Mouse (Mus musculus): ENCODE measurements around the gene Ndufs8.

The Ndufs8 gene

DNA sequence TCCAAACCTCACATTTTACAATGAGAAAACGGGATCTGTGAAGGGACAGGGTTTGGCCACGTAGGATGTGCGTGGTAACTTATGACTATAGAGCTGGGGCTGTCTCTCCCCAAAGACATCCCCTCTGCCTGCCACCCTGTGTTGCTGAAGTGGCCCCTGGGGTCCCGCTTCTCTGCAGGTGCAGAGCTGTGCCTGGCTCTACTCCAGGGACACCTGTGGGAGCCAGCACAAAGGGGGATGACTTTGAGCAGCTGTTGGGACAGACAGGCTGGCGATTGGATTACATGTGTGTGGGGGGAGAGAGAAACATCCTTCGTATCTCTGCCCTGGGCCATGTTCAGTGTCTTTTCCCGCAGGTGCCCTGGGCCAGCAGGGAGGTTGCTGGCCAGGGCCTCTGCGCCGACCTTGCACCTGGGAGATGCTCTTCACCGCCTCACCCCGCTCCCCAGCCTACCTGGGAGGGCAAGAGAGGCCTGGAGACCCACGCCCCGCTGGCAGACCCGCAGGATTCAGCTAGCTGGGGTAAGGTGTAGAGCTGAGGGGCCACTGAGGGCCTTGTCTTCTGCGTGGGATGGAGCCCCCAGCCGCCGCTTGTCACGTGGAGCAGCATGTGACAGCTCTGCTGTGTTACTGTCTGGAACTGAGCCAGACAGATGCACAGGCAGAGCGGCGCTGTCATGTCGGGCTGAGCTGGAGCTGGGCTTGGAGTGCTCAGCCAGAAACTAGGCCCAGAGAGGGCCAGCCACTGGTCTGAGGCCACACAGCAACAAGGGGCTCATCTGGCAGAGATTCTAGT, 17.9 kb upstream of the Ndufs8 start:
- no peak for DNase-seq

DNA sequence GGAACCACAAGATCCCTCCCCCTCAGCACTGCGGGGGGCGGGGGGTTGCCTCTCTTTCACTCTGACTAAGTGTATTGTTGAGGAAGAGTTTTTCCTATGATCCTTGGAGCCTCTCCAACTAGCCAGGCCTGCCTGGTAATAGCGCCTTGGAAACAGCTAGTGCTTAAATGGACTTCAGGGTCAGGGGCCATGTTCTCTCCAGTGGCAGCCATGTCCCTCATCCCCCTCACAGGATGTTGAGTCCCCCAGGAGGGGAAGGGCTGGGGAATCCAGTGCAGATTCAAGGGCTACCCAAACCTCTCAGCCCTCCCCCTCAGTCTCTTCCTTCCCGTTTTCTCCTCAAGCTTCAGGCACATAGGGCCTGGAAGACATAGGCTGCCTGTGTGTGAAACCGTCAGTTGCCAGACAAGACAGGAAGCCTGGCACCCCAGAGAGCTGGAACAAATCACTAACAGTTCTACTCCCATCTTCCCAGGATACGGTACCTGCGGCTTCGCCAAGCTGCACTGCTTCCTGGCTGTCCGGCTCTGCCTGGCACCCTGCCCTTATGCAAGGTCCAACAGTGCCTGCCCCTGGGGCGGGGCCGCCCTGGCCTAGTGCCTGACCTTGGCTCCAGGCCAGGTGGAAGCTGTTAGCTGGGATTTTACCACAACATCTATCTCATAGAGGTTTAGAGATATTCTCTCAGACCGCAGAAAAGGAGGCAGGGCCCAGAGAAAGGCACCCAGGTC, 16.8 kb upstream of the Ndufs8 start, which contains the start of gene Aldh3b1:
TSS of gene Aldh3b1 (minus strand) at position 598 of the 731 bp plus-strand sequence.
- peak; percentile 17 for DNase-seq

- no peak for DNase-seq
Measured at GRCm38 (mm10) chr19:3928779-3929178, 16.2 kb upstream of the Ndufs8 start.

- no peak for DNase-seq
Measured at GRCm38 (mm10) chr19:3927989-3928388, 15.4 kb upstream of the Ndufs8 start.

GRCm38 (mm10) chr19:3926685-3927084, 14.1 kb upstream of the Ndufs8 start:
- DNase-seq, result no peak

GRCm38 (mm10) chr19:3926279-3926678, 13.7 kb upstream of the Ndufs8 start:
- no peak for DNase-seq

DNA sequence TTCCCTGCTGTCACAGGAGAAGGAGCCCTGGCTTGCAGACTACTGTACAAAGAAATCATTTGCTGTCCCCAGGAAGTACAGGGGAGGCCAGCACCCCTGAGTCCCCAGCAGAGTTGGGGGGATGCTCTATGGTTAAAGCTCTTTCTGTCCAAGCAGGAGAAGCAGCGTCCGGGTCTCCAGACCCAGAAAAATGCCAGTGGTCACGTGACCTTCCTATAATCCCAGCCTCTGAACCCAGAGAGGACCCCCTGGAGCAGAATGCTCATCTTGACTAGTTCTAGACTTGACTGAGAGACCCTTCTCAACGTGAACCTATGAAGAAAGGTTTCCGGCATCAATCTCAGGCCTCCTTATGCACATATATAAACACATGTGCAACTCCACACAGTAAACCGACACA, 13.3 kb upstream of the Ndufs8 start:
- DNase-seq, result no peak

GRCm38 (mm10) chr19:3924868-3925267, 12.3 kb upstream of the Ndufs8 start:
- no peak for DNase-seq

DNA sequence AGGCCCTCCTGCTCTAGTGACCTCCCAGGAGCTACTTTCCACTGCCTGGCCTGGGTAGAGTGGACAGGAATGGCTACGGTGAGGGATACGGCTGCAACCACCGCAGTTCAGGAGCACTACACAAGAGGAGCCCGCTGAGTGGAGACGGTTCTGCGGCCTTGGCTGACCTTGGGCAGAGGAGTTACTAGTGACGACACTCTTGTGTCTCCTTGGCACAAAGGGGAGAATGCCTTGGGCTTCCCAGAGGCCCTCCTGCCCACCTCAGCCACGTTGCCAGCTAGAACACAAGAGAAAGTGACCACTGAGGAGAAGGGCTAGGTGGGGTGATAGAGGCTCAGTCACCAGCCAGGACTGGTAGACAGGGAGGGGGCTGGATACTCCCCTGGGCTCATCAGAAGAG, 11.6 kb upstream of the Ndufs8 start:
- no peak for DNase-seq

DNA sequence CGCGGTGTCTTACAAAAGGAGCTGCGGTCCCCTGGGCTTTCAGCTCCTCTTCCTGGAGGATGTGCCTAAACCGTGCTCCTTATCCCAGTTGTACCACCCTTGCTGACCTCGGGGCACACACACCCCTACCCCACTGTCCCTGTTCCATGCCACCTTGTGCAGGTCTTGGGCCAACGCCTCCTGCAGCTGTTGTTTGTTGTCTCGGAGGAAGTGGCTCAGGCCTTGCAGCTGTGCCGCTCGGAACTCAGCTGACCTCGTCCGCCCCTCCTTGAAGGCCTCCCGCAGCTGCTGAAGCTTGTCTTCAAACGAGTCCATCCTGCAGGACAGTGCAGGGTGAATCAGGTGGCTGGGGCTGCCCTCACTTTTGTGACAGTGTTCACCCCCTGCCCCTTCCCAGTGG, 11.0 kb upstream of the Ndufs8 start:
- DNase-seq, result peak; percentile 30

GRCm38 (mm10) chr19:3922661-3923371, 10.2 kb upstream of the Ndufs8 start:
- DNase-seq, result no peak

DNA sequence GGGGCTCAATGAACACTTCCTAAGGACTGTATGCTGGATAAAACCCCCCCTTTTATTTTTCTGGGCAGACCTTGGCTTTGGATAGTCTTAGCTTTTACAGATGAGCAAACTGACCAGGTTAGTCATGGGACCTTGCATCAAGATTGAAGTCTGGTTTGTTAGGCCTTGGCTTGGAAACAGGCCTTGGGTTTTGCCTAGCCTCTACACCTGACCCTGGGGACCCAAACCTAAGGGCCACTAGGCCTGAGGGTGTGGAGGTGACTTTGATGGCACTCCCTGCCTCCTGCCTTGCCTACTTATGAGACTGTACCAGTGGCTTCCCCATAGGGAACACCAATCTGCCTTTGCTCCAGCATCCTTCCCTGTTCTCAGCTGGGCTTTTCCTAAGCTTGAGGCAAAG, 7.4 kb upstream of the Ndufs8 start:
- DNase-seq, result no peak

- DNase-seq, result no peak
Measured at GRCm38 (mm10) chr19:3916727-3917126, 4.2 kb upstream of the Ndufs8 start.

- DNase-seq, result no peak
Measured at GRCm38 (mm10) chr19:3914535-3914934, 2.0 kb upstream of the Ndufs8 start.

DNA sequence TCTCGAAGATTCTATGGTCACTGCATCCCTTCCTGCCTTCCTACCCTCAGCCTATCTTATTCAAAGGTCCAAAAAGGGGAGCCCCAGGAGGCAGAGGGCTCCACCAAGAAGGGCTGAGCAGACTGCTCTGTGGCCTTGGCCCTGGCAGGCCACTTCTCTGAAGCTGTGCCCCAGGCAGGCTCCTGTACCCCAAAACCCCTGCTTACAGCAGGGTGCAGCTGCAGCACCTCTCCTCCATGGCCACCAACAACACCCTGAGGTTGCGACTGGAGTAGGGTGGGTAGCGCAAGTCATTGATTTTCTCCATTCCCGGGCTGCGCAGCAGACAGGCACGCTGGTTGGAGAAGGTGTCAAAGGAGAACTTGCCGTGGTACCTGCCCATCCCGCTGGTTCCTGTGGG, 1.1 kb upstream of the Ndufs8 start:
- DNase-seq, result no peak

GRCm38 (mm10) chr19:3910206-3910605, 2.4 kb downstream of the Ndufs8 start:
- DNase-seq, result no peak

DNA sequence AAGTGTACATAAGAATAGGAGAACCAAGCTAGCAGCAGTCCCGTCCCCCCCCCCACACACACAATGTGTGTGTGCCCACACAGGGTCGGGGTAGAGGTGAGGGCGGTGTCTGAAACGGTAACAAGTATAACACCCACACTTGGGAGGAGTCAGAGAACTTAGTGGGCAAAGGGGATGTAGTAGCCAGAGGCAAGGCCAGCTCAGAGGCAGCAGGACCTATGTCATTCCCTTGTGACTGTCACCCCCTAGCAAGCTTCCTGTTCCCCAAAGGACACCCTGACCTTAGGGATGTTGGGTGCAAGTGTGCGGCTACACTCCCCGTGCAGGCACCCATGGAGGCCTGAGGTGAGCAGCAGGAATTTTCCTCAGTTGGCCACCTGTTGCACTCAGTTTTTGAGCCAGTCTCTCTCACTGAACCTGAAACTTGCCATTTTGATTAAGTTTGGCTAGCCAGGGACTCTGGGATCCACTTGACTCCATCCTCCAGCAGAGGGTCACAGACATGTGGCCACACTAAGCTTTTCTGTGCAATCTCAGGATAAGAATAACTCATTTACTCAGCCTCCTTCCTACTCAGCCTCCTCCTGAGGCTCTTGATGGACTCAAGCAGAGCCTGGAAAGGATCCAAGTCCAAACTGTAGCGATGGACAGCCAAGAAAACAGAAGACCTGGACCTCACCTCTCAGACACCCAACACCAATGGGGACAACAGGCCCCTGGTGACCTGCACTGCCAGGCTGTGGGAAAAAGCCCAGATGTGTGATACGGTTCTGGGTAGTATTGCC, 4.5 kb downstream of the Ndufs8 start:
- DNase-seq, result no peak

GRCm38 (mm10) chr19:3906795-3907786, 5.5 kb downstream of the Ndufs8 start, which contains the start of gene Tcirg1:
Tcirg1 (minus strand) TSS chr19:3907133.
- peak; percentile 83 for DNase-seq

DNA sequence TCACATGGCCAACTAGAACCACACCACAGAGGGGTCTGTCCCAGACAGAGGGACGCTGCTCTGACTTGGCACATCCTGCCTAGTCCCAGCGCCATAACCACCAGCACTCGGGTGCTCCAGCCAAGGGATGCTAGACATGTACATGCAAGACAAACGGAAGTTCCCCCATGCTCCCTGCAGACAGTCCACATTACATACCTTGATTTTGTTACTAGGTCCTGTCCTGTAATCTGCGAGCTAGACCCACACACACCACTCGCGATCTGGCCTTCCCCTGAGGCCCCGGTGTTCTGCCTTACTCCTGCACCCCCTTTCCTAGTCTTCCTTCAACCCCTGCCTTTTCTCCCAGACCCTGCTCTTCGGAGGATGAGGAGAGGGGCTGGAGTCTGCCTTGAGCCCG, 6.2 kb downstream of the Ndufs8 start:
- no peak for DNase-seq

- DNase-seq, result peak; percentile 59
Measured at GRCm38 (mm10) chr19:3905261-3905969, 7.2 kb downstream of the Ndufs8 start.

- no peak for DNase-seq
Measured at GRCm38 (mm10) chr19:3904363-3904675, 8.3 kb downstream of the Ndufs8 start.

All from embryo, embryonic 11 days (tissue).